Comparison of ENCODE assay signal across 8 mouse cellular contexts in the genomic region with DNA sequence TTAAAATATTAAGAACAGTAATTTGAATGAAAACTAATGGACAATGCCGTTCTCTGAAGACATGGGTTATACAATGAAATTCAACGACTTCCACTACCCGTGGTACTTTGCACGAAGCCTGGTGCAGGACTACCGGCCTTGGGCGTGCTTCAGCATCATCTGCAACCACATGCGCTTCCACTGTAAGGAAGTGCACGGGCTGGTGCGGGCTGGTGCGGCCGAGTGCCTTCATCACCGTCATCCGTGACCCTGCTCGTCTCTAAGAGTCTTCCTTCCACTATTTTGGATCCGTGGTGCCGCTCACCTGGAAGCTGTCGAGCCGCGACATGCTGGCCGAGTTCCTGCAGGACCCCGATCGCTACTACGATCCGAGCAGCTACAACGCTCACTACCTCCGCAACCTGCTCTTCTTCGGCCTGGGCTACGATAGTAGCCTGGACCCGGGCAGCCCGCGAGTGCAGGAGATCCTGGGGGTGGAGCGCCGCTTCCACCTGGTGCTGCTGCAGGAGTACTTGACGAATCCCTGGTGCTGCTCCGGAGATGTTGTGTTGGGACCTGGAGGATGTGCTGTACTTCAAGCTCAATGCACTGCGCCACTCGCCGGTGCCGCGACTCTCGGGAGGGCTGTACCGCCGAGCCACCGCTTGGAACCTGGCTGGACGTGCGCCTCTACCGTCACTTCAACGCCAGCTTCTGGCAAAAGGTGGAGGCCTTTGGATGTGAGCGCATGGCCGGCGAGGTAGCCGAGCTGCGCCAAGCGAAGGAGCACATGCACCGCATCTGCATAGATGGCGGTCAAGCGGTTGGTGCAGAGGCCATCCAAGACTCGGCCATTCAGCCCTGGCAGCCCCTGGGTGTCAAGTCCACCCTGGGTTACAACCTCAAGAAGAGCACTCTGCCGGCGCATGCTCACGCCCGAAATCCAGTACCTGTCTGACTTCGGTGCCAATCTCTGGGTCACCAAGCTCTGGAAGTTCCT. TPM values are rescaled to one million over a fixed set of nuclear protein-coding genes. Genes with fewer than 3 reads are reported as not detected.
DNase-seq lines count a peak whose midpoint lies in the region; ATAC-seq and TF ChIP-seq lines count a peak whose summit lies in the region.

No protein-coding gene starts in this region.

- H3K27ac ChIP-seq in heart, embryonic 15.5 days: no peak overlapping the region
- H3K27ac ChIP-seq in bone marrow, adult 2 months (ENCODE audit: control insufficient read depth, insufficient read depth, low read depth, low read length, poor library complexity): peak overlapping the region; percentile 78
- H3K27ac ChIP-seq in embryonic facial prominence, embryonic 14.5 days (replicated peaks; ENCODE audit: low read depth, low read length): no peak overlapping the region

- peaks cover 14% of the 10 kb centered on the region for H3K4me1 ChIP-seq in heart, embryonic 15.5 days (replicated peaks)
- peaks cover 3% of the 10 kb centered on the region; the same call in 1 of the 2 replicates for H3K4me1 ChIP-seq in bone marrow, adult 2 months (ENCODE audit: control insufficient read depth, insufficient read depth, low read length)
- H3K4me1 ChIP-seq in embryonic facial prominence, embryonic 14.5 days (ENCODE audit: control insufficient read depth, insufficient read depth, low read length): no peaks in the 10 kb centered on the region

- H3K9ac ChIP-seq in heart, embryonic 15.5 days: peak overlapping the region; percentile 34; the same call in 1 of the 2 replicates
- H3K9ac ChIP-seq in embryonic facial prominence, embryonic 14.5 days (ENCODE audit: low read depth, low read length): 0 out of 2 replicates have a peak overlapping the region, but pooled peaks have one; percentile 5

- H3K4me2 ChIP-seq in heart, embryonic 15.5 days: peak overlapping the region; percentile 86
- H3K4me2 ChIP-seq in embryonic facial prominence, embryonic 14.5 days (ENCODE audit: low read depth, low read length): peak overlapping the region; percentile 59

- no peak for DNase-seq in heart, adult 8-10 months (ENCODE audit: low spot score)
- DNase-seq in embryonic facial prominence, embryonic 14.5 days (ENCODE audit: low spot score): no peak
- peak; percentile 13 for DNase-seq in kidney, postnatal 10 days
- DNase-seq in neural tube, embryonic 10.5 days (ENCODE audit: extremely low spot score, low spot score): peak; percentile 59
- no peak for DNase-seq in thymus, postnatal 10 days (ENCODE audit: low spot score in 2 of 2)
- no peak for DNase-seq in testis, postnatal 14 days (ENCODE audit: low spot score)

- no peak for TF ChIP-seq CTCF in bone marrow, adult 2 months (IDR thresholded peaks at IDR 0.05; ENCODE audit: control insufficient read depth, insufficient read depth, low read length)

- H3K9me3 ChIP-seq in heart, embryonic 15.5 days (replicated peaks): no peaks in the 10 kb centered on the region
- H3K9me3 ChIP-seq in embryonic facial prominence, embryonic 14.5 days (ENCODE audit: control insufficient read depth, low read length): no peaks in the 10 kb centered on the region

- peak overlapping the region; percentile 51 for H3K4me3 ChIP-seq in heart, embryonic 15.5 days
- H3K4me3 ChIP-seq in bone marrow, adult 2 months (replicated peaks; ENCODE audit: control insufficient read depth, low read depth, low read length): peak overlapping the region; percentile 90
- H3K4me3 ChIP-seq in embryonic facial prominence, embryonic 14.5 days (ENCODE audit: low read depth, low read length): peak overlapping the region; percentile 34

- peak; percentile 53; the same call in 1 of the 2 replicates for TF ChIP-seq POLR2A in bone marrow, adult 2 months (IDR thresholded peaks at IDR 0.05; ENCODE audit: borderline replicate concordance, control insufficient read depth, low read depth, low read length)

- peaks cover 44% of the 10 kb centered on the region for H3K27me3 ChIP-seq in heart, embryonic 15.5 days
- H3K27me3 ChIP-seq in embryonic facial prominence, embryonic 14.5 days (replicated peaks; ENCODE audit: control insufficient read depth, insufficient read depth, low read length): peaks cover 41% of the 10 kb centered on the region

- ATAC-seq in heart, embryonic 15.5 days (replicated peaks; ENCODE audit: insufficient number of reproducible peaks, insufficient read depth, low FRiP score, low read depth): 0 out of 2 replicates have a peak, but pooled peaks have one; percentile 22
- no peak for ATAC-seq in embryonic facial prominence, embryonic 14.5 days (ENCODE audit: low read depth)

- 5% methylated on average over 63 of the region's 63 CpGs for WGBS in heart, embryonic 15.5 days
- 8% methylated on average over 63 of the region's 63 CpGs for WGBS in bone marrow, adult 2 months
- 4% methylated on average over 60 of the region's 63 CpGs for WGBS in embryonic facial prominence, embryonic 14.5 days

- H3K36me3 ChIP-seq in heart, embryonic 15.5 days: no peaks in the 10 kb centered on the region
- no peaks in the 10 kb centered on the region for H3K36me3 ChIP-seq in embryonic facial prominence, embryonic 14.5 days (ENCODE audit: control insufficient read depth, insufficient read depth, low read length)

RNA-seq across cellular contexts. Expression of gene Cpeb3, which starts 25.4 kb away (rescaled TPM):
- 7.6 and 9.9 TPM in 2 replicates for polyA plus RNA-seq in heart, embryonic 15.5 days (2015; fragmentation: Nextera tagmentation; extraction: Ambion mirVana)
- total RNA-seq in heart, adult 8-10 months (2022): 100 to 1,000 TPM in 1 of 4 experiments, 10 to 100 TPM in 3; 77.7 to 103 (median 89.0) TPM
- polyA plus RNA-seq in bone marrow, adult 2 months (2011; ENCODE audit: insufficient read depth, insufficient read length, low replicate concordance, missing spikeins): 6.1 and 9.1 TPM in 2 replicates
- polyA plus RNA-seq in embryonic facial prominence, embryonic 14.5 days (2014; fragmentation: Nextera tagmentation; extraction: Ambion mirVana): 1.5 and 1.9 TPM in 2 replicates

RNA-seq across cellular contexts. Expression of gene March5, which starts 26.5 kb away (rescaled TPM):
- polyA plus RNA-seq in heart, embryonic 15.5 days (2015; fragmentation: Nextera tagmentation; extraction: Ambion mirVana): 78.3 and 81.8 TPM in 2 replicates
- total RNA-seq in heart, adult 8-10 months (2022): 10 to 100 TPM; 72.4 to 87.0 (median 78.7) TPM
- polyA plus RNA-seq in bone marrow, adult 2 months (2011; ENCODE audit: insufficient read depth, insufficient read length, low replicate concordance, missing spikeins): 103 and 126 TPM in 2 replicates
- polyA plus RNA-seq in embryonic facial prominence, embryonic 14.5 days (2014; fragmentation: Nextera tagmentation; extraction: Ambion mirVana): 96.0 and 102 TPM in 2 replicates

Comparison
In these comparisons a context has a peak if more than half of its experiments do, and no peak if none do; other contexts are left out.
1. H3K4me3 ChIP-seq: peak in every context shown above with its lines; median percentile 90 in bone marrow, adult 2 months; 51 in heart, embryonic 15.5 days; 34 in embryonic facial prominence, embryonic 14.5 days.
2. DNase-seq: peak in kidney, postnatal 10 days (single experiment) and neural tube, embryonic 10.5 days (single experiment); none in heart, adult 8-10 months (single experiment), embryonic facial prominence, embryonic 14.5 days (single experiment), thymus, postnatal 10 days (0 of 2) and testis, postnatal 14 days (single experiment).